Mouse (Mus musculus) layer of hippocampus, postnatal 10 days (tissue): Measurements from ENCODE around the gene Abhd14b. TPM values are rescaled to one million over a fixed set of nuclear protein-coding genes. Genes with fewer than 3 reads are reported as not detected.

Source experiments
- DNase-seq, 2 experiments: peaks; one replicate each; pipeline ENCODE4 v3.0.0; 2021; ENCODE audit warnings: low spot score in 2 of 2
- total RNA-seq, 2 experiments: library from RNA; stranded (reverse); gene quantifications; 2 replicates each; pipeline ENCODE4 v1.2.3; 2021

Abhd14b gene
- total RNA-seq, 2 experiments from 2014 or later = 9.9 to 10.6 TPM

DNA sequence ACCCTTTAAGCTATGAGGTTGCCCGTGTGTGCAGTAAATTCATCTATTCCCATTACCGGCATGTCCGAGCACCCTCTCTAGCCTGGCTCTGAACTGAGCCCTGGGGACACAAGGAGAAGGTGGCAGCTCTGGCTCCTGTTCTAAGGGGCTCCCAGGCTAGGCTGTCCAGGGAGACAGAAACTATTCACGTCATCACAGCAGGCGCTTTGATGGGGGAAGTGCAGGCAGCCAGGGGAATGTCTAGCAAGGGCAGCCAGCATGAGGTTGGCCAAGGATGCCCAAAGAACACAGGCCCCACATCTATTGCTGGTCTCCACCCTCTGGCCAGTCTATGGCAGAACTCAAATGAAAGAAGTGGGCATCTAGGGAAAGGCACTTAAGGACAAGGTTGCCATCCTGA, 10.7 kb downstream of the Abhd14b start:
- no peak for DNase-seq

DNA sequence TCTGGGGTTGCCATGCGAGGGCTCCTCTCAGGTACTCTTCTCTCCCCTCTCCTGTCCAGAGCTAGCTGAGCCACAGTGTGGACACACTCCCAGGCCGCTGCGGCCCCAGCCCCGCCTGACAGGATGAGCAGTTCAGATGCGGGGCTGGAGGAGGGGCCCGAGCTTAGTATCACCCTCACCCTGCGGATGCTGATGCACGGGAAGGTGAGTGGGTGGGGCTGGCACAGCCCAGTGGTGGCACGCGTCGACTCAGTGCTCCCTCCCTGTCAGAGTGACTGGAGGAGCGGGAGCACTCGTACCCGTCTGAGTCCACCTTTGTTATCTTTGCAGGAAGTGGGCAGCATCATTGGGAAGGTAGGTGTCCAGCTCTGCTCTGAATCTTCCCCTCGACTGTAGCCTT, 12.7 kb downstream of the Abhd14b start:
- DNase-seq = no peak

DNA sequence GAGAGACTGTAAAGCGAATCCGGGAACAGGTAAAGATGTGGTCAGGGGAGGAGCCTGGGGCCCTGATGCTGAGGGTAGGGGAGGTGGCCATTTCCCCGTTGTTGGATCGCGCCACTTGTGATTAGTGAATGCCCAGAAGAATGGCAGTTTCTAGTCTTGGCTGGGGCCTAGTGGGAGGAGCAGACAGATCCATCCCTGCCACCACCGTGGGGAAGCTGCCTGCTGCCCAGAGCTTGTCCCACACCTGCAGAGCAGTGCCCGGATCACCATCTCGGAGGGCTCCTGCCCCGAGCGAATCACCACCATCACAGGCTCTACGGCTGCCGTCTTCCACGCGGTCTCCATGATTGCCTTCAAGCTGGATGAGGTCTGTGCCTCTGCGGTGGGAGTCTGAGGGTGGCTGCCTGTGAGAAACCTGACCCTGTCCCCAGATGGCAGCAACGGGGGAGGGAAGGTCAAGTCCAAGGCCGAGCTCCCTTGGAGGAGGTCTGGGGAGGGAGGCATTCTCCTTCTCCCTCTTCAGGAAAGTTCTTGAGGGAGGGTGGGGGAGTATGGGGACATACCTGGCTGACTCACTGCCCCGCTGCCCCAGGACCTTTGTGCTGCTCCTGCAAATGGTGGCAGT, 13.3 kb downstream of the Abhd14b start:
- DNase-seq = no peak

DNA sequence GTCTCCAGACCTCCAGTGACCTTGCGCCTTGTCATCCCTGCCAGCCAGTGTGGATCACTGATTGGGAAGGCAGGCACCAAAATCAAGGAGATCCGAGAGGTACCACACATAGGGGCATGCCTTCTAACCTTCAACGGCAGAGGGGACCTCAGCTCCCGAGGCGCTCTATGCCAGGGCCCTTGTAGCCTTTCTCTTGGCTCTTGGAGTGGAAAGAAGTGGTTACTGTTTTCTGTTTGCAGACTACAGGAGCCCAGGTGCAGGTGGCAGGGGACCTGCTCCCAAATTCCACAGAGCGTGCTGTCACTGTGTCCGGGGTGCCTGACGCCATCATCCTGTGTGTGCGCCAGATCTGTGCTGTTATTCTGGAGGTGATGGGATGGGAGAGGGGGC, 13.8 kb downstream of the Abhd14b start:
- no peak for DNase-seq

DNA sequence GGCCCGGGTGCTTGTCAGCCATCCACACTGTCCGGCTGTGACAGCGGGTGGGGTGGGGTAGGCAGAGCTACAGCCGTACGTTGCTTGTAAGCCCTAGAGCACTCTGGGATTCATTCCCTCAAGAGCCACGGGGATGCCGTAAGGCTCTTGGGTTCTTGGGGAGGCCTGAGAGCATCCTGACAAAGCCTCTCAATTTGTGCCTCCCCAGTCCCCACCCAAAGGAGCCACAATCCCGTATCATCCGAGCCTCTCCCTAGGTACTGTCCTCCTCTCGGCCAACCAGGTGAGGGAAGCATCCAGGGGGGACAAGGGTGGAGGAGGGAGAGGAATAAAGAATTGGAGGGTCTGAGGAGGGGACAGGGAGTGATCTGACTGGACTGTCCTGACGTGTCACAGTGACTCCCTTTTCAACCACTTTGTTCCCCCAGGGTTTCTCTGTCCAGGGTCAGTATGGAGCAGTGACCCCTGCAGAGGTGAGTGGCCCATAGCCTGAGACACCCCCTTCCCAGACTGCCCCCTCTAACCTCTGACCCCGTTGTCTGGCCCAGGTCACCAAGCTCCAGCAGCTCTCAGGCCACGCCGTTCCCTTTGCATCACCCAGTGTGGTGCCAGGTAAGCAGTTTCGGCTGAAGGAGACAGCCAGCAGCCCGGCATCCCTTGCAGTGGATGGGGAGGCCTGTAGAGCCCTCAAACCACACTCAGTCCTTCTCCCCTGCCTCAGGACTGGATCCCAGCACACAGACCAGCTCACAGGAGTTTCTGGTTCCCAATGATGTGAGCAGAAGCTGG, 14.6 kb downstream of the Abhd14b start:
- DNase-seq = no peak

DNA sequence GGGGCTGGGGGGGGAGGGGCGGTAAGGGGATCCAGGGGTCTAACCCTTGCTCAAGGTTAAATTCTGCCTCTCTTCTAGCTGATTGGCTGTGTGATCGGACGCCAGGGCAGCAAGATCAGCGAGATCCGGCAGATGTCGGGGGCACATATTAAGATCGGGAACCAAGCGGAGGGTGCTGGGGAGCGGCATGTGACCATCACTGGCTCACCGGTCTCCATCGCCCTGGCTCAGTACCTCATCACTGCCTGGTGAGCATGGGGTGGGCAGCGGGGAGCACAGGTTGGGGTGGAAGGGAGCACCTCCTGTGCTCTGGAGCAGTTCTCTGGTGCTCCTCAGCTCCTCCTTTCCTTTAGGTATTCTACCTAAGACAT, 15.2 kb downstream of the Abhd14b start:
- no peak for DNase-seq

DNA sequence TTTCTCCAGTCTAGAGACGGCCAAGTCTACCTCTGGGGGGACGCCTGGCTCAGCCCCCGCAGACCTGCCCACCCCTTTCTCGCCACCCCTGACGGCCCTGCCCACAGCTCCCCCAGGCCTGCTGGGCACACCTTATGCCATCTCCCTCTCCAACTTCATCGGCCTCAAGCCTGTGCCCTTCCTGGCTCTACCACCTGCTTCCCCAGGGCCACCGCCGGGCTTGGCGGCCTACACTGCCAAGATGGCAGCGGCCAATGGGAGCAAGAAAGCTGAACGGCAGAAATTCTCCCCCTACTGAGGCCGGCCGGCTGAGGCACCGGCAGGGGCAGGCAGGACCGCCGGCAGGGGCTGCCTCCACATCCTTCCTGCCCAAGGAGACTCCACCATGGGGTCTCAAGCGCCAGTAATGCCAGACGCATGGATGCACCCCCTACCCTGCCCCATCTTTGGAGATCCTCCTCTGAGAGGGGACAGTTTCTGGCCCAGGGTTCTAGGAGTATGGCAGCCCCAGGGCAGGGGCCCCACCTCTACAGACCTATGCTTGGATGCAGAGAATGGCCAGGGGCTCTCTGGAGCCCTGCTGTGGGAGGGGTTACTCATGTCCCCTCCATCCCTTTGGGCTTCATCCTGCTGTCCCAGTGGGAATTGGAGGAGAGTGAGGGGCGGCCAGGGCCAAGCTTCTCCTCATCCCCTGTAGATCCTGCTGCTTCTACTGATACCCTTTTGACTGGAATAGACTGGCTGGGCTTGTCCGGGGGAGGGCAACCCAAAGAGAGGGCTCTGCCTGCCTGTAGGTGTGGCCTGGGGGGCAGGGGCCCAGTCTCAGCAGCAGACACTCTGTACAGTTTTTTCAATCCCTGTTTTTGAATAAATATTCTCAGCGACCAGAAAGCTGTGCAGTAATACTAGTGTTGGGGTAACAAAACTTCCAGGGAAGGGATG, 16.1 kb downstream of the Abhd14b start:
- no peak for DNase-seq

DNA sequence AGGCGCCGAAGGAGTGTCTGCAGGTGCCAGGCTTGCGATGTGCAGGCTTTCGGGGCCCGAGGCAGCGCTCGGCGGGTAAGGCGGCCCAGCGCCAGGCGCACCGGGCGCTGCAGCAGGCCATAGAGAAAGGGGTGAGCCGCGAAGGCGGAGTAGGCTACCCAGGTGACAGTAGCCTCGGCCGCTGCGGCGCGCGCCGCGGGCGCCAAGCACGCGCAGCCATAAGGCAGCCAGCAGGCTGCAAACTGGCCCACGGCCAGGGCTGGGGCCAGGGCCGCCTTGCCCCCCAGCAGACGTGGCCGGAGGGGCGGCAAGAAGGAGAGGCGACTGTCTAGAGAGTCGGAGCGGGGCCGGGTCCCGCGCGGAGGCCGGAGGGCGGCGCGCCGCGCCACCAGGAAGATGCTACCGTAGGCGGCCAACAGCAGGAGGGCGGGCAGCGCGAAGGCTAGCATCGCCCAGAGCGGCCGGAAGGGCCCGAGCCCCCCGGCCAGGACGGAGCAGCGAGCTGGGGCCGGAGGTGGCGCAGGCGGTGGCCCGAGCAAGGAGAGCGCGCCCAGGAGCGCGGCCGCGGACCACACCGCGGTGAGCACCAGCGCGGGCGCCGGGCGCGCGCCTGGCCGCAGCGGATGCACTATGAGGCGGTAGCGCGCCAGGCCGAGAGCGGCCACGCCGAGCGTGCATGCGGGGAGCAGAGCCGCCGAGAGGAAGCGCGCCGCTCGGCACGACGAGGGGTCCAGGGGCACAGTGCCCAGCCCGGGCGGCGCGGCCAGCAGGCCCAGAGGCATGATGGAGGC, 17.7 kb downstream of the Abhd14b start:
- DNase-seq = peak; percentile 75 to 85

DNA sequence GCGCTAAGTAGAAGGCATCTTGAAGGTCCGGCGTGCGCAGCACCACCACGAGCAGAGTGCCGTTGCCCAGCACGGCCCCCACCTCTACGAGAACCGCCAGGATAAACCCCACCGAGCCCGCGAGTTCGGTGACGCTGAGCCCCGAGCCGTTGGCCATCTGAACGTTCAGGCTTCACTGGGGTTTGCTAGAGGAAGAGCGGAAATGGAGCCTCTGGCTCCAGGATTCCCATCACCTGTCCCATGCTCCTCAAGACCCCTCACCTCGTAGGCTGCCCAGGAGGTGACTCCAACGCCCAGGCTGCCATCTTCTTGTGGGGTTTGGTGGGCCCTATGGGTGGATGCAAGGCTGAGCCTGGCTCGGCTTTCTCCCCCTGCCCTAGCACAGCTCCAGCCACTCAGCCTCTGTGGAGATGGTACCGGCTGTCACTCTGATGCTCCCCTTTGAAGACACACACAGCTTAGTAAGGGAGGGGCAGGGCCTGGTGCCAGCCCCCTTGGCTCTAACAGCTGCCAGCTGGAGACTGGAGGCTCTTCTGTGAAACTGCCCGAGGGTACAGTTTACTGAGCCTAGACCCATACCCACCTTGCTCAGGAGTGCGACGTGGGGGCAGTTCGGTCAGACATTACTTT, 18.4 kb downstream of the Abhd14b start, which contains the start of gene Gpr62:
Gene Gpr62, minus strand, starts transcription at position 368 of the 630 bp plus-strand sequence.
- DNase-seq = peak; percentile 65 to 73

DNA sequence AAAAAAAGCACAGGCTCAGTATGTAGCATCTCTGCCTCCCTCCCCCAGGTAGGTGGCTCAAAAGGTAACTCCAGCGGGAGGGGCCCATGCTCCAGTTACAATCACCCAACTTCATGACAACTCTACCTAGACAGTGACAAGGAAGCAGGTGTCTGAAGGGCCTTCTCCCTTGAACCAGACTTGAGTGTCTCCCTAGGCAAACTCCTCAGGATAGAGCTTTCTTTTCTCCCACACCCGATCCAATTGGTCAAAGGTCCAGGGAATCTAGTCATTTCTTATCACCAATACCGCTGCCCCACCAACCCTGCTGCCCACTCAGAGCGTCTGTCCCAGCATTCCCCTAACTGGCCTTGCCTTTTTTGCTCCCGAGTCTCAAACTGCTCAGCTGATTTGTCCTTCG, 19.5 kb downstream of the Abhd14b start:
- DNase-seq = no peak

DNA sequence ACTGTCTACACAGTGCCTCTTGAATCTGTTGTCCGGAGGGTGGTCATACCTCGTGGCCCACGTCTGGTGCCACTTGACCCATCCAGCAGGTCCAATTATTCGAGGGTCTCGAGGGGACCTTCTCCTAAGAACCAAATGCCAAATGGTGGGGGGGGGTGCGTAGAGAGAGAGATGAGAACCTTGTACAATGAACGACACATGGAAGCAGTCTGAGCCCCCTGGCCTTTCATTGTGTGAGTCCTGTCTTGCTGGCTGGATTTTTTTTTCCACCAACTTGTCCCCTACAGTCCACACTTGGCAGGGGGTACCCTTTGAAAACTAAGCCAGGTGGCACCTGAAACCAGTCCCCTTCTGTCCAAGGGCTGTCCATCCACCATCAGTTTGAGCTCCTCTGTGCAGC, 20.5 kb downstream of the Abhd14b start:
- no peak for DNase-seq

DNA sequence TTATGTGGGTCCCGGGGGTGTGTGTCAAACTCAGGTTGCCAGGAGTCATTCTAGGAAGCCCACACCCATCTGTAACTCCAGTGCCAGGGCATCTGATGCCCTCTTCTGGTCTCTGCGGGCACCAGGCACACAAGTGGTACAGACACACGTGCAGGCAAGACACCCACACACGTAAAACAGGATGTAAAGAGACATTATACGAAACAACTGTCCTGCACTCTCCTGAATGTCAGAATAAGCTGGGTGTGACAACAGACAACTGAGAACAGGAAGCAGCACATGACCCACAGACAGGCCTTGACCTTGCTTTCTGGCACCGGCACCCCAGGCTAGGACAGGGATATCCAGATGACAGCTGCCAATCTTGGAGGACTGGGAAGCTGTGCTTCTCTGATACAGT, 22.1 kb downstream of the Abhd14b start:
- no peak for DNase-seq

DNA sequence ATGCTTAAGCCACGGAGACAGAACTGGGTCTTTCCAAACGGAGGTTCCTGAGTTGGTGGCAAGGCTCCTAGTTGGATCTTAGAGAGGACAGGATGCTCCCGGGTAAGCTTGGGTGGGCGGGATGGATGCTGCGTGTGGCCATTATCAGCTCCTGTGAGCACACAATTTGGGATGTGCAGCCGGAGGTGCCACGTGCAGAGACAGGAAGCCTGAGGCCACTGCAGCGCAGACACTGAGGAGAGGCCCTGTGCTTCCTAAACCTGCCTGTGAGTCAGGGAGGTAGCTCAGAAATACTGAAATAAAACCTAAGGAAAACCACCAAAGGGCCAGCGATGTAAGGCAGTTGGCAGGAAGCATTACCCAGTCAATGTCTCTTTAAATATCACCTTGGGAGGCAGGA, 22.5 kb downstream of the Abhd14b start:
- no peak for DNase-seq

DNA sequence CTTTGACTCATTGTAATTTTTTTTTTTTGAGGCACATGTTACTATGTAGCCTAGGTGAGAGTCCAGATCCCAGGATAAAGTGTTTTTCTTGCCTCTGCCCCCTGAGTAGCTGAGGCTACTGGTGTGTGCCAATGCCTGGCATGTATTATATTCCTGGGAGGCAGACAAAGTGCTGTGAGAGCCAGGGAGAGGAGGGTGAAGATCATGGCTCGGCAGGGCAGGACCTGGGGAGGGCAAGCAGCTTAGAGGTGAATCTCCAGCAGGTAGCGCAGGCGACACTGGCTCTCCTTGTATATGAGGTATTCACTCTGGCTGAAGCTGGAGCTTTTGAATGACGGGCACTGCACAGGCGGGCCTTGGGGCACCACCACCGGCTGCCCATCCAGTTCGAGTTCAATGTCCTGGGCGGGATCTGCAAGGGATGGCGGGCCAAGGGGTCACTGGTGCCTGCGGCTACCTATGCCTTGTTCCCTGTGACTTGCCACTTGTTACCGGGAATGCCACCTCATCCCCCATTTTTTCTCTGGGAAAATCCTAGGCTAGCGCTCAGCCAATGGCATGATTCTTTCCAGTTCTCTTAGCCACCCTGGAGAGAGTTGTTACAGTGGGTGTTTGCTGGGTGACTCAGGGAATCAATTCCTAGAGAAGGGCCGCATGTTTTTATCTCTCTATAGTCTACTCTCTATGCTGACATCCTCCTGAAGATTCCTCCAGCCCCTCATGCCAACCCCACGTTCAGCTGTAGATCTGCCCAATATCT, 23.9 kb downstream of the Abhd14b start:
- no peak for DNase-seq

DNA sequence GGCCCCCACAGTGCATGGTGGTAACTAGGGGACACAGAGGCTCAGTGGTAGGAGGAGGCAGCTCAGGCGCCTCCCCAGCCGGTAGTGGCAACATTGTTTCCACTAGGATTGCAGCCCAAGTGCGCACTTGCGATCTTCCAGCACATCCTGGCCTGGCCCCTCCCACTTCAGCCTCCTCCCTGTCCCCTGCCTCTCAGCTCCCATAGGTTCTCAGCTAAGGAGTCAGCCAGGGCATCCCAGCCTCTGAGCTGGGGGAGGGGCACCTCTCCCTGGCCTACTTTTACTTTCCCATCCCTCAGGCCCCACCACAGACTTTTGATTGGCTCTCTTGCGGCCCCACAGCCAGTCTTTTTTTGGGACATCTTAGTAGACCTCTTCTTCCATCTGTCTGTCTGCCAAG, 24.6 kb downstream of the Abhd14b start:
- DNase-seq = no peak

DNA sequence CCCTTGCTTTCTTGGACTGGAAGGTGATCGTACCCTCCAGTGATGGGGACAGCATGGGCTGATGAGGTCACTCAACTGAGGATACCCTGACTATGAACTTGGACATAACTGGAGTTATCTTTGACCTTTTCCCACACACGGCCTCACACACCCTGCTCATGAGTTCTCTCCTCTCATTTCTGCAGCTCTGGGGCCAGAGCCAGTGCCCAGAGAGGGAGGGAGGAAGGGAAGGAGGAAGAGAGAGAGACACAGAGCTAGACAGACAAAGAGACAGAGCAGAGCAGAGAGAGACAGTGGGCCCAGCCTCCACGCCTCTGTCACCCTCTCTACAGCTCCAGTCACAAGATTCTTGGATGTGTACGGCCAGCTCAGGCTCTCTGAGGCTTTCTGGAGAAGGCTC, 25.1 kb downstream of the Abhd14b start:
- DNase-seq = no peak

DNA sequence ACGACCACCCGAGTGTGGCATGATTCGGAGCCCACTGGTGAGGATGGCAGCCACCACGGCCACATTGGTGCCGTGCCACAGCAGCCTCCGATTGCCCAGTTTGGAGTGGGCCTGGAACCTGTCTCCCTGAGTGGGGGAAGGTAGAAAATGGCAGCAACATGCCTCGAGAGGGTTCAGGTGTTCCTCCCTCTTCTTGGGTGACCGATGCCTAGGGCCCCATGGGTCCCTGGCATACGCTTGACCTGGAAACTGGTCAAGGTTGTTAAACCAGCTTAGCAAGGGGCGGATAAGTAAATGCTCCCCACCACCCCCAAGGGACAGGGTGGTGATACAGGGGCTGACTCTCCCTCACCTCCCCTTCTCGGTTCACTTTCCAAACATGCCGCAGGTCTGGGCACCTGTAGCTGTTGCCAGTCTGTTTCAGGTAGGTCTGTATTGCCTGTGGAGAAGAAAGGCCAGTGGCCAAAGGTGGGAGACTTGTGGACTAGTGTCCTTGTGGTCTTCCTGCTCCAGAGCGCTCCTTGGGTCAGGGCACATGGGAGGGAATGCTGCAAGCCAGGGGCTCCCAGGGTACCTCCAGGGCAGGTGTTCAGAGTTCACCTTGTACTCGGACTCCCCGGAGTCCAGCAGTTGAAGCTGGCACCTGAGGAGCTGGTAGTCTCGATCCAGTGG, 26.0 kb downstream of the Abhd14b start:
- DNase-seq = peak; percentile 5 to 15

DNA sequence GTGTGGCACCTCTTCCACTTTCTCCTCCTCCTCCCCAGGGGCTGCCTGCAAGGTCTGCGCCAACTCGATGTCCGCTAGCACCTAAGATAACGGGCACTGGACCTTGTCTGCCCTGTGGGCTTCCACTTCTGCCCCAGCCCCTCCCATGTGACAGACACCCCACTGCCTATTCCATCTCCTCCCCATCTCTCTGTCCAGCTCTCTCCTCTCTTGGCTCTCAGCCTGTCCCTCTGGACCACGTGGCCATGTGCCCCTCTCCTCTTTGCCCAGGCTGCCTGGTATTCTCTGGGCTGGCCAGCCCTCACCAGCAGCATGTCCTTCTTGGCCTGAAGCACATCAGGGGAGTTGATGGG, 26.5 kb downstream of the Abhd14b start:
- DNase-seq = peak in 1 of 2 experiments; percentile 14

DNA sequence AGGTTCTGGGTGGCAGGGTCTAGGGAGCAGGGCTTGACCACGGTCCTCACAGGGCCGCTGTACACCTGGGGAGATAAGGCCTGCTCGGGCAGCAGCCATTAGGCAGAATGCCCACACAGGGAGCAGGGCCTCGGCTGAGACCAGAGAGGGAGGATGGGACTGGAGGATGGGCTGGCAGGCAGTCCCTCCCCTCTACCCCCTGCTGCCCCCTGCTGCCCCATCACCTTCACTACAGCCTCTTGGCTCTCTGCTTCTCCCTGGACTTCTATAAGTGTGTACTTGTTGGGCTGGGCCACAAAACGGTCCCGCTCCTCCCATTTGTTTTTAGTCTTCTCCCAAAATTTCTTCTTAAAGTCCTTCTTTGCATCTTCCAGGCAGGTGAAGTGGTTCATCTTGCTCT, 27.2 kb downstream of the Abhd14b start:
- DNase-seq = peak; percentile 57 to 67
